Mouse (Mus musculus) heart, postnatal 0 days (tissue): ENCODE measurements around the gene F11.

ENCODE experiments used
- CTCF ChIP-seq: IDR thresholded peaks from 2 replicates; pipeline ENCODE4 v1.5.1; 2016; ENCODE audit warnings: antibody characterized with exemption, control low read depth, low read depth
- EP300 ChIP-seq: IDR thresholded peaks from 2 replicates; pipeline ENCODE4 v1.6.1; 2016; ENCODE audit warnings: antibody characterized with exemption, low read depth

GRCm38 (mm10) chr8:45305479-45305878, 43.6 kb upstream of the F11 start:
- TF ChIP-seq CTCF (no peak), EP300 (no peak)
